Mouse (Mus musculus) heart, embryonic 15.5 days (tissue): Measurements from ENCODE around the gene 1700003E16Rik. TPM values are rescaled to one million over a fixed set of nuclear protein-coding genes. Genes with fewer than 3 reads are reported as not detected.
A peak's percentile ranks its signal among the peaks of the same experiment; 100 is the strongest.
"Not testable (repeated sequence)": the region's sequence is repeated elsewhere in the genome, so short reads cannot be mapped to it uniquely, and the experiment has no call there.

Experiments used
- ATAC-seq: fragments of 200-750 bp; cut with Nextera tagmentation; replicated peaks from 2 replicates; pipeline ENCODE4 v1.8.0; 2017; ENCODE audit warnings: low read depth, moderate TSS enrichment; ENCODE audit not compliant: insufficient number of reproducible peaks, insufficient read depth, low FRiP score
- H3K27ac ChIP-seq: fragments of 300-500 bp; sonication (generic); 2 replicates; pipeline ENCODE4 v1.5.1; 2015; ENCODE audit warnings: mild to moderate bottlenecking, inconsistent platforms
- H3K27me3 ChIP-seq: fragments of 300-500 bp; sonication (generic); 2 replicates; pipeline ENCODE4 v1.6.1; 2015; ENCODE audit warnings: inconsistent platforms
- H3K36me3 ChIP-seq: fragments of 300-500 bp; sonication (generic); 2 replicates; pipeline ENCODE4 v1.6.1; 2015; ENCODE audit warnings: mild to moderate bottlenecking, inconsistent platforms
- H3K4me1 ChIP-seq: fragments of 300-500 bp; sonication (generic); replicated peaks from 2 replicates; pipeline ENCODE4 v1.6.1; 2015; ENCODE audit warnings: inconsistent platforms
- H3K4me2 ChIP-seq: fragments of 300-500 bp; sonication (generic); 2 replicates; pipeline ENCODE4 v1.6.1; 2015; ENCODE audit warnings: inconsistent platforms, mild to moderate bottlenecking, moderate library complexity
- H3K4me3 ChIP-seq: fragments of 300-500 bp; sonication (generic); 2 replicates; pipeline ENCODE4 v1.5.1; 2015; ENCODE audit warnings: mild to moderate bottlenecking, inconsistent platforms
- H3K9ac ChIP-seq: fragments of 300-500 bp; sonication (generic); 2 replicates; pipeline ENCODE4 v1.6.1; 2015; ENCODE audit warnings: mild to moderate bottlenecking, inconsistent platforms
- H3K9me3 ChIP-seq: fragments of 300-500 bp; sonication (generic); replicated peaks from 2 replicates; pipeline ENCODE4 v1.6.1; 2016; ENCODE audit warnings: inconsistent platforms
- WGBS: fragments of 180-500 bp; shearing (Covaris S2); methylation state at CpG from one replicate; pipeline ENCODE4 v1.1.7; 2015; ENCODE audit warnings: mixed read lengths; 5-methylcytosine and 5-hydroxymethylcytosine counted together
- polyA plus RNA-seq: library from polyadenylated mRNA; unstranded; fragments of >200 nt; fragmentation: Nextera tagmentation; extraction: Ambion mirVana; gene quantifications from 2 replicates; pipeline ENCODE4 v1.2.1, GENCODE M21; 2015

1700003E16Rik gene
- polyA plus RNA-seq, 1 experiment from 2014 or later: 0.91 TPM

GRCm38 (mm10) chr6:83142211-83142731 lies 13.9 kb upstream of the 1700003E16Rik start:
- ATAC-seq: no peak

GRCm38 (mm10) chr6:83142886-83143285 lies 13.3 kb upstream of the 1700003E16Rik start:
- Histone ChIP-seq H3K9ac (no peak overlapping the region), H3K36me3 (peaks cover 16% of the 10 kb centered on the region; the same call in 1 of the 2 replicates), H3K27ac (no peak overlapping the region; the same call in 1 of the 2 replicates), H3K9me3 (no peaks in the 10 kb centered on the region), H3K4me1 (peaks cover 33% of the 10 kb centered on the region), H3K4me2 (peak overlapping the region; percentile 82), H3K4me3 (peak overlapping the region; percentile 46), H3K27me3 (no peaks in the 10 kb centered on the region)
- ATAC-seq: no peak
- WGBS: 53% methylated on average over 11 of the region's 11 CpGs

More at GRCm38 (mm10) chr6:83142211-83142731, 13.9 kb upstream of the 1700003E16Rik start:
- no peaks in the 10 kb centered on the region for H3K9me3 ChIP-seq
- peak overlapping the region; percentile 82 for H3K4me2 ChIP-seq
- peak overlapping the region; percentile 67 for H3K27ac ChIP-seq
- H3K9ac ChIP-seq: peak overlapping the region; percentile 66
- no peaks in the 10 kb centered on the region for H3K27me3 ChIP-seq
- peak overlapping the region; percentile 46 for H3K4me3 ChIP-seq
- peaks cover 10% of the 10 kb centered on the region; the same call in 1 of the 2 replicates for H3K36me3 ChIP-seq
- WGBS: 5% methylated on average over 41 of the region's 41 CpGs
- peaks cover 36% of the 10 kb centered on the region for H3K4me1 ChIP-seq

DNA sequence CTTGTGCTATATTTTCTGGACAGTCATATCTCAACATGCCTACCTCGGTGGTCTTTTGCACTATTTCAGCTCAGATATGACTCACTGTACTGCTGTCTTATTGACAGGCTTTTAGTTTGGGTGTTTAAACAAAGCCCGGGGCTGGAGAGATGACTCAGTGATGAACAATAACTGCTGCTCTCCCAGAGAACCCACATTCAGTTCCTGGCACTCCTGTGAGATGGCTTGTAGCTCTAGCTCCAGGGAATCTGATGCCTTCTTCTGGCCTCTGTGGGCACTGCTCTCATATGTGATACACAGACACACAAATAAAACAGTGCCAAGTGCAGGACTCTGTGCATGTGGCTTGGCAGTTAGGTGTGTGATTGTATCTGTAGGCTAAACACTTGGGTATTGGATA lies 11.0 kb upstream of the 1700003E16Rik start:
- WGBS: 64% methylated on average over 2 of the region's 2 CpGs
- H3K4me1 ChIP-seq: peaks cover 19% of the 10 kb centered on the region
- ATAC-seq: no peak
- H3K9me3 ChIP-seq: no peaks in the 10 kb centered on the region
- H3K36me3 ChIP-seq: peaks cover 36% of the 10 kb centered on the region
- H3K27me3 ChIP-seq: no peaks in the 10 kb centered on the region
- H3K4me3 ChIP-seq: no peak overlapping the region
- H3K9ac ChIP-seq: no peak overlapping the region
- H3K27ac ChIP-seq: peak overlapping the region; percentile 56; the same call in 1 of the 2 replicates
- H3K4me2 ChIP-seq: no peak overlapping the region

DNA sequence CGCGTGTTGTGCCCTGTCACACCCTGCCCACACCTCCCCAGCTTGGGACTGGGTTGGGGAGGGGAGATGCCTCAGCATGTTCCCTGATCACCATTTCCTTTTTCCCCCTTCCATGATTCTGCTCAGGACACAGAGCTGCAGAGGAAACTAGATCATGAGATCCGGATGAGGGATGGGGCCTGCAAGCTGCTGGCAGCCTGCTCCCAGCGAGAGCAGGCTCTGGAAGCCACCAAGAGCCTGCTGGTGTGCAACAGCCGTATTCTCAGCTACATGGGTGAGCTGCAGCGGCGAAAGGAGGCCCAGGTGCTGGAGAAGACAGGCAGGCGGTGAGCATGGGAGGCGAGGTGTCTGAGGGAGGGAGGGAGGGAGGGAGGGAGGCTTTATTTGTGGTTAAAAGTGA lies 10.4 kb upstream of the 1700003E16Rik start:
- peaks cover 19% of the 10 kb centered on the region for H3K4me1 ChIP-seq
- no peak overlapping the region for H3K4me2 ChIP-seq
- no peaks in the 10 kb centered on the region for H3K9me3 ChIP-seq
- H3K9ac ChIP-seq: no peak overlapping the region
- no peak for ATAC-seq
- WGBS: 60% methylated on average over 9 of the region's 9 CpGs
- no peaks in the 10 kb centered on the region for H3K27me3 ChIP-seq
- H3K4me3 ChIP-seq: no peak overlapping the region
- peaks cover 36% of the 10 kb centered on the region for H3K36me3 ChIP-seq
- H3K27ac ChIP-seq: peak overlapping the region; percentile 56

DNA sequence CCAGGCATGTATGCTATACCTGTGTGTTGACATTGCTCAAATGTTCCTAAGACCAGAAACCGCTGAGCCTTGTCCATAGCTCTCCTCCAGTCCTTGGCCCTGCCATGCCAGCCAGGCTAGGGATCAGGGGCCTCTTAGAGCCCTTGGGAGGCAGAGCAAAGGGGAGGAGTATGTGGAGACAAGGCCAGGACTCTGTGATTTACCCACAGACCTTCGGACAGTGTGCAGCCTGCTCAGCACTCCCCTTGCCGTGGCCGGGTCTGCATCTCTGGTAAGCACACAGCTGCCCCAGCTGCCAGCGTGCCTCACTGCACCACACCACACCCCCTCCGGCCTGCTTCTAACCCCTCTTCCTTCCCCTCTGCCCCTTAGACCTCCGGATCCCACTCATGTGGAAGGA lies 8.9 kb upstream of the 1700003E16Rik start:
- no peak for ATAC-seq
- Histone ChIP-seq H3K4me2 (no peak overlapping the region), H3K4me3 (no peak overlapping the region), H3K36me3 (peaks cover 36% of the 10 kb centered on the region), H3K9me3 (no peaks in the 10 kb centered on the region), H3K27ac (no peak overlapping the region), H3K27me3 (no peaks in the 10 kb centered on the region), H3K4me1 (peaks cover 8% of the 10 kb centered on the region), H3K9ac (no peak overlapping the region)
- 52% methylated on average over 7 of the region's 7 CpGs for WGBS

- no peak overlapping the region for H3K4me2 ChIP-seq
- no peaks in the 10 kb centered on the region for H3K9me3 ChIP-seq
- peaks cover 32% of the 10 kb centered on the region for H3K36me3 ChIP-seq
- 28% methylated on average over 8 of the region's 8 CpGs for WGBS
- no peak overlapping the region for H3K27ac ChIP-seq
- no peak for ATAC-seq
- peaks cover 8% of the 10 kb centered on the region; the same call in 1 of the 2 replicates for H3K27me3 ChIP-seq
- no peak overlapping the region for H3K4me3 ChIP-seq
- H3K9ac ChIP-seq: no peak overlapping the region
- peaks cover 11% of the 10 kb centered on the region for H3K4me1 ChIP-seq
Observed at GRCm38 (mm10) chr6:83151721-83152120, 4.5 kb upstream of the 1700003E16Rik start.

- no peaks in the 10 kb centered on the region for H3K9me3 ChIP-seq
- no peak for ATAC-seq
Observed at GRCm38 (mm10) chr6:83153038-83153437, 3.2 kb upstream of the 1700003E16Rik start.

GRCm38 (mm10) chr6:83153485-83153884 lies 2.7 kb upstream of the 1700003E16Rik start:
- ATAC-seq: no peak
- H3K27ac ChIP-seq: no peak overlapping the region
- peaks cover 8% of the 10 kb centered on the region; the same call in 1 of the 2 replicates for H3K27me3 ChIP-seq
- no peak overlapping the region for H3K9ac ChIP-seq
- H3K9me3 ChIP-seq: no peaks in the 10 kb centered on the region
- 62% methylated on average over 5 of the region's 5 CpGs for WGBS
- H3K36me3 ChIP-seq: peaks cover 16% of the 10 kb centered on the region
- H3K4me2 ChIP-seq: no peak overlapping the region
- peaks cover 11% of the 10 kb centered on the region for H3K4me1 ChIP-seq
- no peak overlapping the region for H3K4me3 ChIP-seq

More at GRCm38 (mm10) chr6:83153038-83153437, 3.2 kb upstream of the 1700003E16Rik start:
- no peak overlapping the region for H3K4me2 ChIP-seq
- peaks cover 19% of the 10 kb centered on the region for H3K36me3 ChIP-seq
- 80% methylated on average over 12 of the region's 12 CpGs for WGBS
- no peak overlapping the region for H3K4me3 ChIP-seq
- peaks cover 8% of the 10 kb centered on the region; the same call in 1 of the 2 replicates for H3K27me3 ChIP-seq
- peaks cover 11% of the 10 kb centered on the region for H3K4me1 ChIP-seq
- no peak overlapping the region for H3K9ac ChIP-seq
- H3K27ac ChIP-seq: no peak overlapping the region

DNA sequence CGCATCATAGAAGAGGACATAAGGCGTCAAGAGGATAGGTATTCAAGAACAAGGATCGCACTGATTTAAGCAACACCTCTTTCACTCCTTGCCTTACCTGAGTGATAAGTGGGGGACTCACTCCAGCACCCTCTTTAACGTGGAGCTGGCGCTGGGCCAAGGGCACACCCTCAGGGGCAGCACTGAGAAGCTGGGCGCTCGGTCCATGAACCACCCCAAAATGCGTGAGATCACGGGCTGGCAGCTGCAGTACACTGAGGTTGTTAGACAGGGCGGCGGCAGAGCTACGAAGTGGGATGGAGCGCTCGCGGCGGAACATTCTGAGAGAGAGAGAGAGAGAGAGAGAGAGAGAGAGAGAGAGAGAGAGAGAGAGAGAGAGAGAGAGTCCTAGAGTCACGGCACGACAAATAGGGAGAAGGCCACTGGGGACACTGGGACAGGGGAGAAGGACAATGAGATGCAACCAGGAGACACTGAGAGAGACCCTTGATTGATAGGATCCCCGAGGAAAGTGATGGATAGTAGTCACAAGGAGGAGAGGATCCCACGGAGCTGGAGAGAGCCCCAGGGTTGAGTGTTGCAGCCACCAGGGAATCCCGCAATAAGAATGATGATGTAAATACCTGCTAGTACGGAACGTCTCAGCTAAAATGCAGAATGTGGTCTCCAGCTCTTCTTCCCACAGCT lies 509 bp upstream of the 1700003E16Rik start:
- 11% methylated on average over 23 of the region's 23 CpGs for WGBS
- no peaks in the 10 kb centered on the region; the same call in 1 of the 2 replicates for H3K36me3 ChIP-seq
- no peaks in the 10 kb centered on the region for H3K9me3 ChIP-seq
- no peak overlapping the region for H3K27ac ChIP-seq
- H3K27me3 ChIP-seq: peaks cover 17% of the 10 kb centered on the region
- peak overlapping the region; percentile 48 for H3K9ac ChIP-seq
- ATAC-seq: no peak
- peak overlapping the region; percentile 58 for H3K4me3 ChIP-seq
- H3K4me1 ChIP-seq: peaks cover 11% of the 10 kb centered on the region
- H3K4me2 ChIP-seq: peak overlapping the region; percentile 78

DNA sequence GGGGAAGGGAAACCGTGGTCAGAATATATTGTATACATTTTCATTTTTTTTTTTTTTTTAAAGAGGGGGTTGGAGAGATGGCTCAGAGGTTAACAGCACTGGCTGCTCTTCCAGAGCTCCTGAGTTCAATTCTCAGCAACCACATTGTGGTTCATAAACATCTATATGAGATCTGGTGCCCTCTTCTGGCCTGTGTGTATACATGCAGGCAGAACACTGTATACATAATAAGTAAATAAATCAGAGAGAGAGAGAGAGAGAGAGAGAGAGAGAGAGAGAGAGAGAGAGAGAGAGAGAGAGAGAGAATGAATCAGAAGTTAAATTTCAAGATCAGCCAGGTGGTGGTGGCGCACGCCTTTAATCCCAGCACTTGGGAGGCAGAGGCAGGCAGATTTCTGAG lies 3.3 kb downstream of the 1700003E16Rik start:
- not testable (repeated sequence) for H3K9ac ChIP-seq, H3K27ac ChIP-seq, H3K4me3 ChIP-seq, H3K9me3 ChIP-seq, H3K36me3 ChIP-seq, ATAC-seq, H3K4me2 ChIP-seq
- WGBS: 32% methylated on average over 3 of the region's 3 CpGs
- Histone ChIP-seq H3K4me1 (peaks cover 31% of the 10 kb centered on the region), H3K27me3 (peaks cover 38% of the 10 kb centered on the region)

GRCm38 (mm10) chr6:83161442-83161841 lies 5.2 kb downstream of the 1700003E16Rik start:
- Histone ChIP-seq H3K4me3 (peak overlapping the region; percentile 52), H3K9me3 (no peaks in the 10 kb centered on the region), H3K4me2 (peak overlapping the region; percentile 82), H3K9ac (peak overlapping the region; percentile 46; the same call in 1 of the 2 replicates), H3K4me1 (peaks cover 27% of the 10 kb centered on the region), H3K36me3 (no peaks in the 10 kb centered on the region), H3K27ac (no peak overlapping the region), H3K27me3 (peaks cover 30% of the 10 kb centered on the region)
- ATAC-seq: no peak
- 8% methylated on average over 19 of the region's 19 CpGs for WGBS
